Comparison of ENCODE assay signal across 13 mouse cellular contexts in the genomic region with DNA sequence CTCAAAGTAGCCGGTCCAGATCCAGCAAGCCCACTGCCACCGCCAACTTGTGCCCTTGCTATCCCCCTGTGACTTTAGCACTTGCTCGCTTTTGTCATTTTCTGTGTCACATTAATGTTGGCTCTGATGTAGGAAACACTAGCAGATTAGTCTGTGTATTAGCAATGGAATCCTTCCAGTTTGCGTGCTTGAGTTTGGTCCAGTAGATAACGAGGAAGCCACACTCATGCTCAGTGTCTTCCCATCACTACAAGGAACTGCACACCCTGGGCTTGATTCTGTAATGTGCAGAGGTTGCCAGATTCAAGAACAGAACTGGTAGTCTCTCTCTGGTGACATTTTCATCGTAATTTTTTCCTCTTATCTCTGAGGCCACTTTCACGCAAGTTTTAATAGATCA.
"Had no signal": no experiment of that assay in that cellular context is flagged by ENCODE, and none has a peak within 500 bp of the region (broad histone marks: within the 10 kb centered on the region; RNA-seq: fewer than 3 reads in every experiment).

No protein-coding gene starts in this region.

- H3K4me3 ChIP-seq: layer of hippocampus, adult 2 months; limb, embryonic 12.5 days; liver, embryonic 15.5 days; lung, embryonic 15.5 days; midbrain, embryonic 13.5 days had no signal

- H3K4me1 ChIP-seq: limb, embryonic 12.5 days; liver, embryonic 15.5 days; lung, embryonic 15.5 days; midbrain, embryonic 13.5 days had no signal

- H3K27me3 ChIP-seq: limb, embryonic 12.5 days; liver, embryonic 15.5 days; lung, embryonic 15.5 days; midbrain, embryonic 13.5 days had no signal

- DNase-seq: kidney, postnatal 4 days; liver; lung, postnatal 36 days; right cerebral cortex, adult 18-20 months; right cerebral cortex, postnatal 25 days; thymus, adult 18-20 months; thymus, postnatal 14 days had no signal

- H3K9ac ChIP-seq: limb, embryonic 12.5 days; liver, embryonic 15.5 days; lung, embryonic 15.5 days; midbrain, embryonic 13.5 days had no signal

- ATAC-seq: intestine, postnatal 0 days; midbrain, embryonic 13.5 days had no signal

- H3K27ac ChIP-seq: layer of hippocampus, adult 2 months; limb, embryonic 12.5 days; liver, embryonic 15.5 days; lung, embryonic 15.5 days; midbrain, embryonic 13.5 days had no signal

- H3K9me3 ChIP-seq: limb, embryonic 12.5 days; liver, embryonic 15.5 days; lung, embryonic 15.5 days; midbrain, embryonic 13.5 days had no signal

- H3K4me2 ChIP-seq: limb, embryonic 12.5 days; liver, embryonic 15.5 days; lung, embryonic 15.5 days; midbrain, embryonic 13.5 days had no signal

- H3K36me3 ChIP-seq: limb, embryonic 12.5 days; liver, embryonic 15.5 days; lung, embryonic 15.5 days; midbrain, embryonic 13.5 days had no signal
